Mouse (Mus musculus): ENCODE measurements around the gene Pknox1. TPM values are rescaled to one million over a fixed set of nuclear protein-coding genes. Genes with fewer than 3 reads are reported as not detected.
A peak's percentile ranks its signal among the peaks of the same experiment; 100 is the strongest.
"Not testable (repeated sequence)": the region's sequence is repeated elsewhere in the genome, so short reads cannot be mapped to it uniquely, and the experiment has no call there.

The Pknox1 gene
- total RNA-seq (2021) = 10 to 100 TPM; 20.6 to 24.3 TPM
- 12.0 and 17.2 TPM in 2 replicates for polyA plus RNA-seq (2012; rRNA removed)
- long read RNA-seq, full-length matches to known transcripts = 7 of 10 reads
- long read RNA-seq, partial matches to known transcripts = 2 of 10 reads
- long read RNA-seq, other reads (novel, unspliced or antisense) = 1 of 10 reads

DNA sequence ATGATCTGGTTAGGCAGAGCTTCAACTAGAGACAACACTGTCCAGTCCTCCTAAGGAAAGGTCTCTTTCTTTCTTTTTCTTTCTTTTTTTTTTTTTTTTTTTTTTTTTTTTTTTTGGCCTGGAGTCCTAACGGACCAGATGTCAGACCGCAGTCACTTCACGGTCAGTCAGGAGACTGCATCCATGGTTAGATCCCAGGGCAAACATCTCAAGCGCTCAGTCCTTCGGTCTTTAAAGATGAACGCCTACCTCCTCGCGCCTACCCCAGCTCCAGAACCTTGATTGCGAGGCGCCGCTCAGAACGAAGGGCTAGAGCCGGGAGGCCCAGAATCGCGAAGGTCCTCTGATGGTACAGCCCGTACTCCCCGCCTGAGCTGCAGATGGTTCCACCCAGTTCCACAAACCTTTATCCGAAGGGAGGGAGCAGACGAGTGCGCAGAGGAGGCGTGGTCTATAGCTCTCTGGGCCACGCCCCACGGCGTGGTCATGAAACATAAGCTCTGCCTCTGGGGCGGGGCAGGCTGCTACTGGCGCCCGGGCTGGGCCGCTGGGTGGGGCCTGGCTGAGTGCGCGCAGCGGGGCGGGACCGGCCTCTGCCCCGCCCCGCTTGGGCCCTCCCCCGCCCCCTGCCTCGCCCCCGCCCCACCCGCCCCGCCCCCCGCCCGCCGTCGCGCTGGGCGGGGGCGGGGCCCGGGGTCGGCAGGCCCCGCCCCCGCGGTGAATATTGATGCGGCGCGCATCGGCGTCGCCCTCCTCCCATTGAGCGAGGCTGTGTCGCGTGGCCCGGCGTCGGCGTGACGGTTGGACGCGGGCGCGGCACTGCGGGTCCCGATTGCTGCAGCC, at the start of gene Pknox1:
Pknox1 (plus strand) TSS at position 720 of the 843 bp plus-strand sequence.
- peak; percentile 99 for DNase-seq

DNA sequence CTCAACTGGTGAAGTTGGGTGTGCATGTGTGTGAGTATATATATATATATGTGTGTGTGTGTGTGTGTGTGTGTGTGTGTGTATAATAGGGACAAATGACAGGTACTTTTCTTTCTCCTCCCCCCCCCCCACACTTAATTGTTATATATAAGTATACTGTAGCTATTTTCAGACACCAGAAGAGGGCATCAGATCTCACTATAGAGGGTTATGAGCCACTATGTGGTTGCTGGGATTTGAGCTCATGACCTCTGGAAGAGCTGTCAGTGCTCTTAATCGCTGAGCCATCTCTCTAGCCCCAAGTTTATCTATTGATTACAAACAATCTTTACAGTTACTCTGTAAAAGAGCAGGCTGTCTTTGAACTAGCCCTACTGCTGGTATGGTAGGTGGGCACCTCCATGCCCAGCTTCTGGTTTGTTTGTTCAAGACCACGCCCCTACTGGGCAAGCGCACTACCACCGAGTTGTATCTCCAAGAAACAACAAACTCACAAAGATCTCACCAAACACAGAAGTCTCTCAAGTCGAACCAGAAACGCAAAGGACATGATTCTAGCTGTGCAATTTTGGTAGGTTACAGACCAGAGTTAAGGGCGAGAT, 45.1 kb upstream of the Pknox1 start:
- DNase-seq = no peak

DNA sequence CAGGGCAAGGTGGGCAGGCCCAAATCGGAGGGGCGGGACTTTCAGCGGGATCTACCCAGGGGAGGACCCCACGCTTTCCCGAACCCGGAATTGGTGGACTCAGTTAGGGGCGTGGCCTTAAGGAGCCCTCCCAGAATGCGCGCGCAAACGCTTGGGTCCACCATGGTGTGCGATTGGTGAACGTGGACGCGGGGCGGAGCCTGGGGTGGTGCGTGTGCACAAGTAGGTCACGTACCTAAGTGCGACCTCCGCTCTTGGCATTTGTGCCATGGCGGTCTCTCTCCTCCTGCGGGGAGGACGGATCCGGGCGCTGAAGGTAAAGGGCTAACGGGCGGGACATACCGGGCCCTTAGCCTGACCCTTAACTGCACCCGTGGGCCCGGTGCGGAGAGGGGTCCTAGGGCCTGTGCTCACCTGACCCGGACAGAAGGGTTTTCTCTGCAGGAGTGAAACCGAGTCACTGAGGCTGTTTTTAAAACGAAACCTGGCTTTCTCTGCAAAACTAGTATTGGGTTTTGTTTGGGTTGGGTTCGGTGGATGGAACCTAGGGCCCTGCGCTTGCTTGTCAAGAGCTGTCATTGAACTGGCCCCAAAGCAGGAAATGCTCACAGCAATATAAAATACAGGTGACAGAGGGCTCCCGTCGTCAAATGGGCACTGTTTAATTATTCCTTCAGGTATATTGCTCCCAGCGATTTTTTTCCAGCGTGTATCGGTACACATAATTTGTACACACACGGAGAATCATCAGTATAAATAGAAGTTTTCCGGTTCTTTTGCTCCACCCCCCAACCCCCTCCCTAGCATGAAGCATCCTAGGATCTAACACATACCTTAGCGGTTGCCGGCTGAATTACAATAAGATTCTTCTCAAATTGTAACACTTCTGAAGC, 44.3 kb upstream of the Pknox1 start, which contains the start of the genes Wdr4 and Ndufv3:
Wdr4 (minus strand) TSS at position 35 of the 893 bp plus-strand sequence.
Ndufv3 (plus strand) TSS at position 170 of the 893 bp plus-strand sequence.
- DNase-seq = peak; percentile 100

DNA sequence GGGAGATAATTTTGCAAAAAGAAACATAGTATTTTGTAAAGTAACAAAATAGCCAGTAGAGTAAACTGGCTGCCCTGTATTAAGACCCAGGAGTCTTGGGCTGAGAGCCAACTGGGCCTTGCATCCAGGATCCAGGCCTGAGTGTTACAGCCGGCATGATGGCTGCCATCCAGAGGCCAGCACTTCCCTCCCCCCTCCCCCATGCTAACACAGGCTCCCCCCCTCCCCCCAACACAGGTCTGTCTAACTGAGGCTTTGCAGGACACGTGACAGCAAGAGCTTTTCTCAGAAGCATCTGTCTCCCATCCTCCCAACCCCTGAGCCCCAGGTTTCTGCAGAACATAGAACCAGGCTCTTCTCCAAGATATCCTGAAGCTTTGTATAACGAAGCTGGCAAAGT, 43.6 kb upstream of the Pknox1 start:
- DNase-seq = peak; percentile 66

DNA sequence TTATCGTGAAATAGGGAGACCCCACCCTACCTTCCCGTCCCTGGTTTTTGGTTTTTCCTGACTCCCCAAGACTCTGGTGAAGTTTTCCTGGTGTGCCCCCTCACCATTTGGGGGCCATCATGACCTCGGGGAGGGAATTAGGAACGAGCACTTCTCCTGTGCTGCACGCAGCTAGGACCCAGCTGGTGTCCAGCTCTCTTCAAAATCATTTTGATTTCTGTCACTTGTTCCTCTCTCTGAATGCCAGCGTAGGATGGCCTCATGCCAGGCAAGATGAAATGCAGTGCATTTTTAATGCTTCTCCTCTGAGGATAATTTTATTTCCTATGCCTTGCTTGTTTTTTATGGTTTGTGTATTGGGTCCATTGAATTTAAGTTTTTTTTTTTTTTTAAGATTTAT, 42.6 kb upstream of the Pknox1 start:
- no peak for DNase-seq

DNA sequence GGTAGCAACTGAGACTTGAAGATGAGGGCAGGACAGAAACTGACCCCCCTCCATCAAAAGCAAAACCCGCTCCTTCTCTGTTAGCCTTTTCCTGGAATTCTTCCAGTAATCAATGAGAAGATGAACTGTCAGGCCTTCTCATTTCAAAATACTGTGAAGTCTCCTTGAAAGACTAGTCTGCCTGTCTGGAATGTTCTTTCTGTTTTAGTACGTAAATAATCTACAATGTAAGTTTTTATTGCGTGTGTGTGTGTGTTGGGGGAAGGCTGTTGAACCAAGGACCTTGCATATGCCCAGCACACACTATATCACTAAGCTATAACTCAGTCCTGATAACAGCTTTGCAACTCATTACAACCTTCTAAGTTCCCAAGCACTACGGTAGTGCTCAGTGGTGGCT, 39.4 kb upstream of the Pknox1 start:
- no peak for DNase-seq

DNA sequence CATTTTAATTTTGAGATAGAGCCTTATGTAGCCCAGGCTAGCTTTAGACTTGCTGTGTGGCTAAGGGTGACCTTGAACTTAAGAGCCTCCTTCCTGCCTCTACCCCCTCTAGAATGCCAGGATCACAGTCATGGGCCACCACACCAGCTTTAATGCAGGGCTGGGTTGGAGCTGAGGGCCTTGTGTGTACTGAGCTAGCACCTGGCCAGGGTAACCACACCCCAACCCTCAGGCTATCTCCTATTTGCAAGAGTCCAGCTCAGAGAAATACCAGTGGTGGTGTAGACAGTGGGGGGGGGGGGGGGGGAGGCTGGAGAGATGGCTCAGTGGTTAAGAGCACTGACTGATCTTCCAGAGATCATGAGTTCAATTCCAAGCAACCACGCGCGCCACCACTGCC, 38.7 kb upstream of the Pknox1 start:
- DNase-seq = no peak

DNA sequence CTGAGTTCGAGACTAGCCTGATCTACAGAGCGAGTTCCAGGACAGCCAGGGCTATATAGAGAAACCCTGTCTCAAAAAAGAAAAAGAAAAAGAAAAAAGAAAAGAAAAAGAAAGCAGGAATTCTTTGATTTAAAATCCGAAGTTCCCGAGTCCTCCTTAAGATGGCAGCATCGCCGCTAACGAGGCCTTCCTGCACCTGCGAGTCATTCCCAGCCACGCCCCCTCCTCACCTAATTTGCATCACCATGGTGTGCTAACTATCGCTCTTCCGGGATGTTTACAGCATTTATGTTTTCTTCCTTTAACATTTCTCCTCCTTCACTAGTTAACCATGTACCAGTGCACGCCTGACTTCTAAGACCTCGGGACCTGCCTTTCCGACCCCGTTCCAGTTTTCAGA, 35.2 kb upstream of the Pknox1 start:
- DNase-seq = no peak

DNA sequence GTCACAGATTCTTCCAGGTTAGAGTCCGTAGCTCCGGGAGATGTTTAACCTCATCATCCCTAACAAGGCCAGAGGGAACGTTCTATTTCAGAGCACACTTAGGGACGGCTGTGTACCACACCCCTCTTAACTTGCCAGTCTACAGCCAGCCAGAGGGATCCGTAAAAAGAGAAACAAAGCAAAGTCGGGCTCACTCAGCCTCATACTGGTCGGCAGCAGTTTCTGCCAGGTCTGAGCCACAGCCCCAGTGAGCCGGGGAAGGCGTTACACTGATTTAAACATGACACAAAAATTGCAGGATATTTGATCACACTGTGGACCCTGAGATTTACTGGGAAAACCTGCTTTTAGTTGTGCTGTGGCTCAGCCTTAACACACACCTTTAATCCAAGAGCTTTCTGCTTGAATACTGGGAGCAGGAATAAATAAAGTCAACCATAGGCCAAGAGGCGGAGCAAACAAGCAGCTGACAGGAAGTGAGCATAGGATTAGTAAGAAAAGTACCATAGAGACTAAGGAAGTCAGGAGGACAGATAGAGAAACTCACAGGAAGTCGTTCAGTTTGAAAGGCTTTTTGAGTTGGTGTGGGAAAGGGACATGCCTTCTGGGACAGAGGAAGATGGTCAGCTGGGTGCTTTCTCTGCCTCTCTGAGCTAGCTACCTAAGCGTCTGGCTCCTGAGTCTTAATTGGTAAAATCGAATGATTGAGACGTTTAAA, 32.9 kb upstream of the Pknox1 start:
- no peak for DNase-seq

DNA sequence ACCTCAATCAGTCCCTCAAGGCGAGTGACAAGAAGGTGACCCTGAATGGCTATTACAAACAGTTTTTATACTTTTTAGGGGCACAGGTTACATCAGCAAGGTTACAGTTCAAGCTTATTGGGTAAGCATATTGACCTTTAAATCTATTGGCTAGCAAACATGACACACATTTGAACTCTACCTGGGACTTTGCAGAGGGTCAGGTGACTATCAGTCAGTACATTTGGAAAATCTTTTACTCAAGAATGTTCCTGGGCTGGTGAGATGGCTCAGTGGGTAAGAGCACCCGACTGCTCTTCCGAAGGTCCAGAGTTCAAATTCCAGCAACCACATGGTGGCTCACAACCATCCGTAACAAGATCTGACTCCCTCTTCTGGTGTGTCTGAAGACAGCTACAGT, 32.2 kb upstream of the Pknox1 start:
- DNase-seq = not testable (repeated sequence)

DNA sequence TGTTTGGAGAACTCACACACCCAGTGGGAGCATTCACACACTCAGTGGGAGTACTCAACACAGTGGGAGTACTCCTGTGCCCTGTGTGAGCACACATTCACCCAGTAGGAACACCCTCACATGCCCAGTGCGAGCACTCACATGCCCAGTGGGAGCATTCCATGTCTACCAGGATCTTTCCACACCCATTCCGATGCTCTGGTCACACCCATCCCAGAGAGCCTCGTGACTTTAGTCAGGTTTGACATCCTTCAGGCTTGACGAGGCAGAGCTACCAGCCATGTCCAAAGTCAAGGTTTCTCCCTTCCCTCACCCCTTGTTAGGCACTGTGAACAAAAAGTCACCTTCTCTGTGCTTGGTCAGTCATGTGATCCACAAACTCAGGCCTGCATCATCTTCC, 29.2 kb upstream of the Pknox1 start:
- no peak for DNase-seq

DNA sequence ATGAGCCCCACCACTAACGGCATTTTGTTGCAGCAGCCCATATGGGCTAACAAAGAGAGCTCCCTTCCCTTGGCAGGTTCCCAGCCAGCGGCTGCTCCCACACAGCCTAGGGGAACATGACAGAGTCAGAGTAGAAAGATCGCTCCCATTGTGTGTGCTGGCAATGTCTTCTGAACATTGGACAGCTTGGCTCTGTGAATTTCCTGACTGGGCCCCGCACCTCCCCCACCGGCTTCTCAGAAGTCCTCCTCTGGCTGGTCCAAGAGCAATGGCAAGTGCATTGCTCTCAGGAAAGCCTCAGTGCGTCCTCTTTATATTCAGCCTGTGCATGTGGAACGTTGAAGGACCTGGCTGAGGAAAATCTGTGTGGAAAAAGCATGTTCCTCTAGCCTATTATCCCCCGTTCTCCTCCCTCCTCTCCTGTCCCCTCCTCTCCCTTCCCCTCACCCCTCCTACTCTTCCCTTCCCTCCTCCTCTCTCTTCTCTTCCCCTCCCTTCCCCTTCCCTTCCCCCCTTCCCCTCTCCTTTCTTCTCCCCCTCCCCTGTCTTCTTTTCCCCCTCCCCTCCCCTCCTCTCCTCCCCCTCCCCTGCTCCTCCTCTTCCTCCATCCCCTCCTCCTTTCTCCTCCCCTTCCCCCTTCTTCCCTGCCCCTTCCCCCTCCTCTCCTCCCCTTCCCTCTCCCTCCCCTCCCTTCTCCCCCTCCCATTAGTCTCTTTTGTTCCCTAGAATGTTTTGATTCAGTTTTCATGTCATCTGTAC, 28.5 kb upstream of the Pknox1 start:
- peak; percentile 40 for DNase-seq

DNA sequence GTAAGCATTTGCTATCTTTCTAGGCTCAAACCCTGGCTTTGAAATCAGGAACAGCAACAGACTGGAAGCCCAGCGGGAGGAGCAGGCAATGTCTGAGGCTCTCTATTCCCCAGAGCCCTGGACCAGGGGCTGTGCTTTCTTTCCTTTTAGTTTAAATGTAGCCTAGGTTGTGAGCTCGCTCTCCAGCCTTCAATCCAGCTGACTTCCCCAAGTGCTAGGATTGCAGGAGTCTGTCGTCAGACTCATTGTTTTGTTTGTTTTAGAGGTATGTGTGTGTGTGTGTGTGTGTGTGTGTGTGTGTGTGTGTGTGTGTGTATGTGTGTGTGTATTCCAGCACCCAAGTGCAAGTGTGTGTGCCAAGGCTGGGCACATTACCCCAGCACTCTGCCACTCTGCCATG, 24.4 kb upstream of the Pknox1 start:
- no peak for DNase-seq

DNA sequence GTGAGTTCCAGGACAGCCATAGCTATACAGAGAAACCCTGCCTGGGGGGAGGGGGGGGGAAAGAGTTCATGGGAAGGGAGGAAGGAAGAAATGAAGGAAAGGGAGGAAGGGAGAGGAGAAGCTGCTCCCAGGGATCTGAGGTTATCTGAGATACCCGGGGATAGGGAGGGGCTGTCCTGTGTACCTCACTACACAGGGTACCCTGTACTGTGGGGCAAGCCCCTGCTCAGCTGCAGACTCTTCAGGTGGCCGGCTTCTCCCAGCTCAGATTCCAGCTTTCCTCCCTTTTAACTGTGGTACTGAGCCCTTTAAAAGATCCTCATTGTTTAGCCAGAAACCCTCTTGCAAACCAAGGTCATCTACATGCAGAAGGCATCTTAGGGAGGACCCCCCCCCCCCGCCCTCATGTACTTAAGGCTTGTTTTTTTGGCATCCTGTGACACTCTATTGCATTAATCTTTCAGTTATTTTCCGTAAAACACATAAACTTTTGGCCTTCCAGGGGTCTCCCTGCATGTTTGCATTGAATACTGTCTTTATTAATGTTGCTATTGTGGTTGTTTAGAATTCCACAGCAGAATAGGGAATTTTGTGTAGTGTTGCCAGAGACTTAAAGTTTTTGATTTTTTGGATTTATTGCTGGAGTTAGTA, 23.6 kb upstream of the Pknox1 start:
- DNase-seq = no peak

DNA sequence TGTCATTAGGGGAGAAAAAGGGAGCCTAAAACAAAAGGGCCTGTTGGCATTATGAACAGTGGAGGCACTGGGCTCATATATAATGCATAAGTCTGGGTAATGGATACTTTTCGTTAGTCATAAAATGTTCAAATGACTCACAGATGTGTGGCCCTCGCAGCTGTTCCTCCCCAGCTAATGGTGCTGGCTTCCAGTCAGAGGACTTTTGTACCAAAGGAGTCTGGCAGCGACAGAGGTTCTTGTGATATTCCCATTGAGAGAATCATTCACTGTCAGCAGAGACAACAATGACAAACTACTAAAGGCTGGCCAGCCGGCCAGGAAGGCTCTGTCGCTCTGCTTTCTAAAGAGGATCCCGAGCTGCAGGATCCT, 23.1 kb upstream of the Pknox1 start:
- DNase-seq = peak; percentile 69

DNA sequence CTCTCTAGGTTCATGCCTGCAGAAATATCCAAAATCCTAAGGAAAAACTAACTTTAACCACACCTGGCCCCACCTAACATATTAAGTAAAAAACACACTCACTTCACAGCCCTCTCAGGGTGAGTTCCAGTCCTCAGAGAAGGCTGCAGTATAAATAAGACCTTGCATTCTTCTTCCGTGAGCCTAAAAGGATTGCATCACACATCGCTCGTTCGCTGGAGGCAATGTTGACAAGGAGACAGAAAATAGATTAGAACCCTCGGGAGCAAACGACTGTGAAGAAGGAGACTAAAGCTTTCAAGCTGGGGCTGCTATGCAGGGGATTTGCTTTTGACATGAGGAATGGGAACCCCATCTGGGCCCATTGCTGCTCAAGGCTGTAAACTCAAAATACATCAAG, 21.0 kb upstream of the Pknox1 start:
- DNase-seq = peak; percentile 53

DNA sequence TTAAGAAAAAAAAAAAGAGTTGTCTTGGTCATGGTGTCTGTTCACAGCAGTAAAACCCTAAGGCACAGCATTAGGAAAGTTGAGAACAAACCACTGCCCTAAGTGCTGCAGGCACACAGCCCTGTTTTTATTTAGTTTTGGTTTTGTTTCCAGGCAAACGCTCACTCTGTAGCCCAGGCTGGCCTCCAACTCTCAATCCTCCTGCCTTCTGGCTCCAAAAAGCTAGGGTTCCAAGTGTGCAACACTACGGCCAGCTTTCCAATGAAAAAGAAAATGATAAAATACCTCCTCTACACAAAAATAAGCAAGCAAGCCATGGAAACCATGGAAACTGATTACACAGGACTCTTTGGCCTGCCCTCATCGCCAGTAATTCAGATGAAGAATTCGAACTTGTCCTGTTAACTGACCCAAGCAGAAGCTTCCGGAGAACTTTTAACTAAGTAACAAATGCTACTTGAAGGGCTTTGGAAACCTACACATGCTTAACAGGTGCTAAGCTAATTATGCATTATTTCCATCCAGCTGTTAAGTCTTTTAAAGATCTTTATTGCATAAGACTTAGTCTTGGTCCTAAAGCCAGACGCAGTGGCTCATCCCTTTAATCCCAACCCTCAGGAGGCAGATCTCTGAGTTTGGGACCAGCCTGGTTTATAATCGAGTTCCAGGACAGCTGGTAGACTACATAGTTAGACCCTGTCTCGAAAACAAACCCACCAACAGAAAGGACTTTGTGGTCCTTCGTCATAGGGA, 17.9 kb upstream of the Pknox1 start:
- DNase-seq = no peak

DNA sequence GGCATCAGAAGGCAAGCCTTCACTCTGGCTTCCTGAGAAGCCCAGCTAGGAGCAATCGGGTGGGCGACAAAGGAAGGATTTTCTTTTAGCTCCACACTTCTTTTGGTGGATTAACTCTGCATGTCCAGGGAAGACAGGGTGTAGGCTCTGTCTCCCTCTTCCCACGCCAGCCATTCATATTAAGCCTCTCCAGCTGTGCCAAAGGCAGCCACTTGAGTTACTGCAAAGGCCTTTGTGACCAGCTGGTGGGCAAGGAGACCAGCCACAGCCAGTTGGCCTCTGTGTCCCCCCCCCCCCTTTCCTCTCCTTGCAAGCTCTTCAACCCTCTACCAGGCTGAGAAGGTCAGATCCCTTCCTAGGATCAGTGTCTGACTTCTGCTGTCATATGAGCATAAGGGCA, 16.6 kb upstream of the Pknox1 start:
- no peak for DNase-seq

DNA sequence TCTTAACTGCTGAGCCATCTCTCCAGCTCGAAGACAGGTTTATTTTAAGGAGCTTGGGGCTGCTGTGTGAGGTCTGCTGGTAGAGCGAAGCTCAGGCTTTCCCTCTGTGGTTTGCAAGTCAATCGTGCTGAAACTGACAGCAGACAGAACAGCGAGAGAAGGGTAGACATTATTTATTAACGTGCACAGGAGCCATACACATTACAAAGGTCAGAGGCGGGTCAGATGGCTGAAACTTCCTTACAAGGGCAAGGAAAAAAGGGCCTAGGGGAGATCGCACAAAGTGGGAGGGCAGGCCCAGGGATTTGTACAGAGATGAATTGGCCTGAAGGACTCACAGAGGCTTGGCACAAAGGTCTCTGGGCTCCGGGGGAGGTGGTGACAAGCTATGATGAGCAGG, 15.1 kb upstream of the Pknox1 start:
- no peak for DNase-seq

Data from adrenal gland, adult 2 months (tissue).